Mouse (Mus musculus): ENCODE measurements around the gene Camkk1.

Camkk1 gene

GRCm38 (mm10) chr11:73014831-73015344 is 3.9 kb upstream of the Camkk1 start:
- no peak for DNase-seq (ENCODE audit: extremely low spot score, low spot score)

- DNase-seq (ENCODE audit: extremely low spot score, low spot score), result no peak
Measured at GRCm38 (mm10) chr11:73015391-73016102, 3.3 kb upstream of the Camkk1 start.

GRCm38 (mm10) chr11:73016103-73016420 is 2.7 kb upstream of the Camkk1 start:
- no peak for DNase-seq (ENCODE audit: extremely low spot score, low spot score)

- no peak for DNase-seq (ENCODE audit: extremely low spot score, low spot score)
Measured at GRCm38 (mm10) chr11:73019147-73019795, 463 bp downstream of the Camkk1 start.

- no peak for DNase-seq (ENCODE audit: extremely low spot score, low spot score)
Measured at GRCm38 (mm10) chr11:73020953-73021800, 2.4 kb downstream of the Camkk1 start.

GRCm38 (mm10) chr11:73023099-73023498 is 4.3 kb downstream of the Camkk1 start:
- DNase-seq (ENCODE audit: extremely low spot score, low spot score), result no peak

- DNase-seq (ENCODE audit: extremely low spot score, low spot score), result no peak
Measured at GRCm38 (mm10) chr11:73023827-73024226, 5.0 kb downstream of the Camkk1 start.

GRCm38 (mm10) chr11:73024236-73024904 is 5.6 kb downstream of the Camkk1 start:
- DNase-seq (ENCODE audit: extremely low spot score, low spot score), result no peak

GRCm38 (mm10) chr11:73026961-73027360 is 8.2 kb downstream of the Camkk1 start:
- no peak for DNase-seq (ENCODE audit: extremely low spot score, low spot score)

GRCm38 (mm10) chr11:73030821-73031498 is 12.2 kb downstream of the Camkk1 start:
- peak; percentile 79 for DNase-seq (ENCODE audit: extremely low spot score, low spot score)

- no peak for DNase-seq (ENCODE audit: extremely low spot score, low spot score)
Measured at GRCm38 (mm10) chr11:73031536-73031935, 12.7 kb downstream of the Camkk1 start.

- no peak for DNase-seq (ENCODE audit: extremely low spot score, low spot score)
Measured at GRCm38 (mm10) chr11:73036077-73036476, 17.3 kb downstream of the Camkk1 start.

- DNase-seq (ENCODE audit: extremely low spot score, low spot score), result no peak
Measured at GRCm38 (mm10) chr11:73036889-73037288, 18.1 kb downstream of the Camkk1 start.

GRCm38 (mm10) chr11:73037691-73038090 is 18.9 kb downstream of the Camkk1 start:
- no peak for DNase-seq (ENCODE audit: extremely low spot score, low spot score)

- peak; percentile 53 for DNase-seq (ENCODE audit: extremely low spot score, low spot score)
Measured at GRCm38 (mm10) chr11:73039102-73039799, 20.4 kb downstream of the Camkk1 start.

- DNase-seq (ENCODE audit: extremely low spot score, low spot score), result no peak
Measured at GRCm38 (mm10) chr11:73044229-73044755, 25.5 kb downstream of the Camkk1 start.

GRCm38 (mm10) chr11:73044789-73045188 is 26.0 kb downstream of the Camkk1 start:
- DNase-seq (ENCODE audit: extremely low spot score, low spot score), result no peak

- DNase-seq (ENCODE audit: extremely low spot score, low spot score), result peak; percentile 96
Measured at GRCm38 (mm10) chr11:73047542-73047996, 28.8 kb downstream of the Camkk1 start, which contains the start of gene Ncbp3. Gene Ncbp3 (plus strand): TSS chr11:73047783.

GRCm38 (mm10) chr11:73048030-73048876 is 29.4 kb downstream of the Camkk1 start:
- DNase-seq (ENCODE audit: extremely low spot score, low spot score), result no peak

Data from neural tube, embryonic 10.5 days (tissue).